Mouse (Mus musculus): Measurements from ENCODE around the gene Creb5.
A peak's percentile ranks its signal among the peaks of the same experiment; 100 is the strongest.

Gene Creb5

GRCm38 (mm10) chr6:53641633-53642605, 354.8 kb downstream of the Creb5 start:
- no peak for DNase-seq (ENCODE audit: low read depth, low spot score)

DNA sequence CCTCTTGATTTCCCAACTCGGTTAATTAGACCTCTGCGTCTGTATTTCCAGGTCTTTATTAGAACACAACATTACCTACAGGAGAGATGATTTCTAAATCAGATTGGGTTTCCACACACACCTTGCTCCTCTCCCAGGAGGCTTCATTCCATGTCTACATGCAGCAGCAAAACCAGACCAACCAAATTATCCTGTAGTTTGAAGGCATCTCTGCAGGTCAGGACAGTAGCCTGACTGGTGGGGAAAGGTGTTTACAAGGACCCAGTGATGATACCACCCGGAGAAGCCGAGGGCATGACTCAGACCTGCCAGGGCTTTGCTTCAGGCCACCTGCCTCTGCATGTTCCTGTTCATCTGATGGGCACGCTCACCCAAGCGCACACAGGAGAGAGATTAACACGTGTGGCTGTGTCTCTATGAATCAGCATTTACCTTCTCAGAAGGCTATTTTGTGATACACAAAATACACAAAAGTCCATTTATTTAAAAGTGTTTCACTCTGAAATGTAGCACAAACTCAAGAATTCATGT, 355.8 kb downstream of the Creb5 start:
- DNase-seq (ENCODE audit: low read depth, low spot score): no peak

GRCm38 (mm10) chr6:53643481-53643880, 356.4 kb downstream of the Creb5 start:
- DNase-seq (ENCODE audit: low read depth, low spot score): no peak

GRCm38 (mm10) chr6:53644056-53644455, 357.0 kb downstream of the Creb5 start:
- DNase-seq (ENCODE audit: low read depth, low spot score): no peak

- DNase-seq (ENCODE audit: low read depth, low spot score): no peak
Observed at GRCm38 (mm10) chr6:53644971-53645370, 357.9 kb downstream of the Creb5 start.

- peak; percentile 21 for DNase-seq (ENCODE audit: low read depth, low spot score)
Observed at GRCm38 (mm10) chr6:53649782-53650181, 362.7 kb downstream of the Creb5 start.

DNA sequence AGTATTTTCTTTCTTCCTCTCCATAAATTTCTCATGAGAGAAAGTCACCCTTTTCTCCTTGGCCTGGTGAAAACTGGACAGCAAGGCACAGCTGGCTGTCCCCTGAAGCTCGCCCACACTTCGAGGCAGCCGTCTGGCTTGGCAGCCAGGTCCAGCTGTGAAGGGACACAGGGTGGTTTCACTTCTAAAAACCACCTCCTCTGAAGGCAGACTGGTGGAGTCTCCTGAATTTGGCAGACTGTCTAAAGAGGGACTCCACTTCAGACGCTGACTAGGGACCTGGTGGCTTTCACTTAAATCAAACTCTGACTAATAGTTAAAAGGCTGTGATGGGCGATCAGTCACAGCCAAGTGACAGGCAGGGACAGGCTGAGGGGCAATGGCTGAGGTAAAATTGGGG, 365.6 kb downstream of the Creb5 start:
- DNase-seq (ENCODE audit: low read depth, low spot score): no peak

GRCm38 (mm10) chr6:53653706-53654360, 366.8 kb downstream of the Creb5 start:
- DNase-seq (ENCODE audit: low read depth, low spot score): no peak

DNA sequence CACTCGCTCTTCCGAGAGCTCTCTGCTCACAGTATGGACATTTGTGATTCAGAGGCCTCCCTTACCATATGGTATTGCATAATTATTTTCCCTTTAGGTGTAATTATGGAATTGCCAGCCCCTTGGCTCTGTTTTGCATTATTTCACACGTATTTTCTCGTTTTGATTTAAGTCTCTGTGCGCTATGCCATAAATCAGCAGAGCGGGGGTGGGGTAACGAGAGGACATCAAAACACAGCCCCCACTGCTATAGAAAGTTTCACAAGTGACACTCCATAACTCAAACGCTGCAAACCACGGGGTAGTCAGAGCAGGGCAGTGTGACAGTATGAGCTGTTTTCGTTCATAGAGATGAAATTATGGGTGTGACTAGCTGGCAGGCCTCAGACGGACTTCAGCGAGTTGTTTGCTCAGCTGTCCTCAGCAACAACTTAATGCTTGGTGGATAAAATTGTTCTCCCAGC, 367.3 kb downstream of the Creb5 start:
- no peak for DNase-seq (ENCODE audit: low read depth, low spot score)

DNA sequence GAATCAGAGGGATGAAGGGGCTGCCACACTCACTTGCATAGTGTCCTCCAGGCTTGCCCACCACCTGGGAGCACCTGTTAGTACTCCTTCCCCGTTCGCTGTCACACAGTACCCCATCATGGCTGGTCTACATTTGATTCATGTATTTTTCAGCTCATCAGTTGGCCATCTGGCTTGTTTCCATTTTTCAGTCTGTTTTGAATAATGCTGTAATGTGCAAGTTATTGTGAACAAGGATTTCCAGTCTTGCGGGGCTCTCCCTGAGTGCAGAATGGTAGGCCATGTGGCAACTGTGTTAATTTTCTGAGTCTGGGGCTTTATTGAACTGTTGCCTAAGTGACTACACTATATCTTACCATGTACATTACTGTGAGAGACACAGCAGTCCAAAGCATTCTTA, 369.4 kb downstream of the Creb5 start:
- DNase-seq (ENCODE audit: low read depth, low spot score): no peak

DNA sequence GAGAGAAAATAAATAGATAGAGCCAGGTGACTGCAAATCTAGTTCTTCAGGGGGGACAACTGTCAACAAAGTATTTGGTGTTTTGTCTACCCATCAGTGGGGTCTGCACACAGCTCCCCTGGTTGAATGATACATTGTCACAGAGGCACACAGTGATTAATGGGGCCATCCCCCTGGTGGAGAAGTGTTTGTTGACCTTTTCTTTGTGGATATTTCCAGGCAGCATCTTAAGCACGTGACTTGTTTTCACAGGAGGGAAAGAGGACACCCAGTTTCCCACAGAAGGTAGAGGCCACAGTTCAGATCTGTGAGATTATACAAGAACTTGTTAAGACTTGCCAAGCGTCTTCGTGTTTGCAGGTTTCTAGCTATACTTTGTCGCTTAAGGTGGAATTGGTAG, 370.4 kb downstream of the Creb5 start:
- peak; percentile 41 for DNase-seq (ENCODE audit: low read depth, low spot score)

DNA sequence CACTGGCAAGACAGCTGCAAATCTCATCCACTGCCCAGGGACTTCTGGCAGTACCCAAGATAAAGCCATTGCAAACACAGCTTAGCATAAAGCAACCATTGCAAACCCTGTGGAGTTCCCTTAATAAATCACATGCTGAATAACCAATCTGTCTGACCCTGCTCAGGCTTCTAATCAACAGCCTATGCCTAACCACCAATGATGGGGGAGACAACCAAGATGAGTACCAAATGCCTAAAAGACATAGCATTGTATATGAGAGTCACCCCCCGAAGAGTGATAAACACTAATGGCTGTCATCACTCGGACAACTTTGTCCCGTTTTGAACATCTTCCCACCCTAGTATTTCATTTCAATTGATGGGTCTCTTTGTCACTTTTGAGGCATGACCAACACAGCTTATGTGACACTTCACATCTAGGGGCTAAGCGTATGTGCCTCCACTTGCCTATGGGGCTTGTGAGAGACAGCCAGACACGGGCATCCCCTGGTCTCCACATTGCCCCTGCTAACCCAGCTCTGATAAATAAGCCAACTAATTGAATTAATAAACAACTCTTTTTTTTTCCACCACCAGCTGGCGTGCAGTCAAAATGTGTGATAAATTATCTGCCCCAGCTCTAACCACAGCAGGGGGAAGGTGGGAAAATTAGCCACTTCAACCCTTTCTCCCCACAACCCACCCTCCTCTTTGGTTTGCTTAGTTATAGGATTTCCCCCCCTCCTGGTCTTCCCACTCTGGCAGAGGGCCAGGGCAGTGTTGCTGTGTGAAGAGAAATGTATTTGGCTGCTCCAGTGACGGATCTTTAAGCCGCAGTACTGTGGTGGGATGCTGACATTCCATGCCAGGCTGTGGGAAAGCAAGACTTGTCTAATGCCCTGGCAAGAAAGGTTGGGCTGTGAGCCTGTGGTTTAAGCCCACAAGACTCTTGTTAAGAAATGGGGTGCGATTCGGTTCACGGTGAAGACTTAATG, 376.1 kb downstream of the Creb5 start:
- no peak for DNase-seq (ENCODE audit: low read depth, low spot score)

- peak; percentile 45 for DNase-seq (ENCODE audit: low read depth, low spot score)
Observed at GRCm38 (mm10) chr6:53664759-53665158, 377.7 kb downstream of the Creb5 start.

- DNase-seq (ENCODE audit: low read depth, low spot score): no peak
Observed at GRCm38 (mm10) chr6:53666503-53666902, 379.4 kb downstream of the Creb5 start.

GRCm38 (mm10) chr6:53678307-53678706, 391.2 kb downstream of the Creb5 start:
- no peak for DNase-seq (ENCODE audit: low read depth, low spot score)

DNA sequence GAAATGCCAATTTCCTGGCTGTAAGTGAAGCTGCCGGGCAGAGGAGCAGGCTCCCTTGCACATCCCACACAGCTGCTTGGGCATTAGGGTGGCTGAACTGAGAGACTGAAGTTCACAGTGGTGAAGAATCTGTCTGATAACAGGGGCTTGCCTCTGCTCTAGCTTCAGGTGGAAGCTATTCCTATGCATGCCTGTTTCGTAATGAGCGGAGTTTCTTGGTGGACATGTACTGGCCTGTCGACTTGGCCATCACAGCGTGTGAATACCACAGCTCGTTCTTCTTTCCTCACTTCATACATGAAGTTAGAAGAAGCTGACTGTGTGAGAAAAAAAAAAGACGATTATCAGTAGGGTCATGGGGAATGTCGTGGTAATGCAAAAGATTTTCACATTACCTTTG, 393.0 kb downstream of the Creb5 start:
- DNase-seq (ENCODE audit: low read depth, low spot score): no peak

GRCm38 (mm10) chr6:53684416-53684815, 397.3 kb downstream of the Creb5 start:
- no peak for DNase-seq (ENCODE audit: low read depth, low spot score)

- DNase-seq (ENCODE audit: low read depth, low spot score): no peak
Observed at GRCm38 (mm10) chr6:53685323-53685722, 398.3 kb downstream of the Creb5 start.

DNA sequence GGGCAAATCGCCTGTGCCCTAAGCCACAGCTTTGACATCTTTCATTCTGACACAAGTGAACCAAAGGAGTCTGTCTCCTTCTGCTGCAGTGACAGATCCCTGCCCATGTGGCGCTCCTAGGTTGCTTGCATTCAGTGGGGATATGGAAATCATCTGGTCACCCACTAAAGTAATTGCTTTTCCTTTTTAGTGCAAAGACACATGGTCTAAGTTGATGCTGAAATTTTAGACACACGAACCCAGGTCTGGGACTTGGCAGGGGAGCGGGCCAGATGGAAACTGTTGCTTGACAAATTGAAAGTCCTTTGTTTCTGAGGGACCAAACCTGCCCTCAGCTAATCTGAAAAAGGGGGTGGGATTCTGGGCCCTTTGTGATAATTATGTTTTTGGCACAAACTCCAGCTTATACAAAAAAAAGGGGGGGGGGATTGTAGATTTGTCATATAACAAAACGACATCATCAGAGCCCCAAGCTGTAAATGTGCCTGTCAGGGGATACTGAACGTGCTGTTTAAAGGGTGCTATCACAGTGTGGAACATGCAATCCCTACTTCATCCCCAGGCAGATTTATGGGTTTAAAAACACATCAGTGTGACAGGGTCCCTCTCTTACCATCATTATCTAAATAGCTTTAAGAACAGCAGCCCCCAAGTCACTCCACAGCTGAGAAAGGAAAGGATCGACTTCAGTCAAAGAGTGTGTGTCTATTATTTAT, 401.9 kb downstream of the Creb5 start:
- DNase-seq (ENCODE audit: low read depth, low spot score): no peak

GRCm38 (mm10) chr6:53691006-53691405, 403.9 kb downstream of the Creb5 start:
- no peak for DNase-seq (ENCODE audit: low read depth, low spot score)

DNA sequence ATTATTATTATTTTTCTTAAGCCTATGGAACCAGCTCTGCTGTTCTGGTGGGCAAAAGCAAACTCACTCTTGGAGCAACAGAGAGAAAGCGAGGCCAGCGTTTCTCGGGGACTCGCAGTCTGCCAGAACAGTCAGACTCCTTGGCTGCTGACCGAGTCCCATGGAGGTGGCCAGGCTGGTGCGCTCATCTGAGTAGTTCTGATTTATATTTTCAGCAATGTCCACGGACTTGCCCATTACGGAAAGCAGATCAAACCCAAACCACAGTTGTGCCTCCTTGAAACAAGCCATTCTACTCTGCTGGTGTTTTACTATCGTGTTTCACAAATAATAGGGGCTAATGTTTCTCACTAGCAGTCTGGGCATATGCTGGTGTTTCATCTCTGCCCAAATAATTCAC, 408.1 kb downstream of the Creb5 start:
- DNase-seq (ENCODE audit: low read depth, low spot score): no peak
